Mouse (Mus musculus) heart, postnatal 0 days (tissue): ENCODE measurements around the gene Traf3ip3. TPM values are rescaled to one million over a fixed set of nuclear protein-coding genes. Genes with fewer than 3 reads are reported as not detected.

Experiments used
- ATAC-seq: fragments of 200-750 bp; cut with Nextera tagmentation; 2 replicates; pipeline ENCODE4 v1.8.0; 2017; ENCODE audit warnings: low read depth, moderate number of reproducible peaks, moderate library complexity; ENCODE audit not compliant: insufficient read depth
- DNase-seq: peaks from one replicate; pipeline ENCODE4 v3.0.0-alpha.2; 2016; ENCODE audit warnings: low spot score
- H3K27ac ChIP-seq: fragments of 300-500 bp; sonication (generic); 2 replicates; pipeline ENCODE4 v1.5.1; 2014; ENCODE audit warnings: low read depth, mild to moderate bottlenecking
- H3K27me3 ChIP-seq: fragments of 300-500 bp; sonication (generic); 2 replicates; pipeline ENCODE4 v1.6.1; 2014; ENCODE audit warnings: low read length, mixed read lengths; ENCODE audit not compliant: control insufficient read depth, insufficient read depth
- H3K36me3 ChIP-seq: fragments of 300-500 bp; sonication (generic); replicated peaks from 2 replicates; pipeline ENCODE4 v1.6.1; 2014; ENCODE audit warnings: low read length, mixed read lengths; ENCODE audit not compliant: control insufficient read depth, insufficient read depth
- H3K4me1 ChIP-seq: fragments of 300-500 bp; sonication (generic); 2 replicates; pipeline ENCODE4 v1.6.1; 2014; ENCODE audit warnings: antibody characterized with exemption; ENCODE audit not compliant: control insufficient read depth, insufficient read depth
- H3K4me2 ChIP-seq: fragments of 300-500 bp; sonication (generic); 2 replicates; pipeline ENCODE4 v1.6.1; 2014; ENCODE audit warnings: low read depth, mild to moderate bottlenecking, low read length, moderate library complexity
- H3K4me3 ChIP-seq: fragments of 300-500 bp; sonication (generic); 2 replicates; pipeline ENCODE4 v1.5.1; 2014; ENCODE audit warnings: low read depth, low read length
- H3K9ac ChIP-seq: fragments of 300-500 bp; sonication (generic); replicated peaks from 2 replicates; pipeline ENCODE4 v1.6.1; 2014; ENCODE audit warnings: low read depth, low read length, mixed read lengths
- H3K9me3 ChIP-seq: fragments of 300-500 bp; sonication (generic); replicated peaks from 2 replicates; pipeline ENCODE4 v1.6.1; 2016; ENCODE audit warnings: low read length; ENCODE audit not compliant: control insufficient read depth
- CTCF ChIP-seq: IDR thresholded peaks from 2 replicates; pipeline ENCODE4 v1.5.1; 2016; ENCODE audit warnings: antibody characterized with exemption, control low read depth, low read depth
- EP300 ChIP-seq: IDR thresholded peaks from 2 replicates; pipeline ENCODE4 v1.6.1; 2016; ENCODE audit warnings: antibody characterized with exemption, low read depth
- WGBS: fragments of 180-500 bp; shearing (Covaris S2); extraction: QIAGEN DNeasy Blood & Tissue Kit; methylation state at CpG from one replicate; pipeline ENCODE4 v1.1.7; 2014; 5-methylcytosine and 5-hydroxymethylcytosine counted together
- polyA plus RNA-seq: library from polyadenylated mRNA; unstranded; fragments of >200 nt; fragmentation: Nextera tagmentation; extraction: Ambion mirVana; gene quantifications from 2 replicates; pipeline ENCODE4 v1.2.1, GENCODE M21; 2015
- total RNA-seq: library from RNA; depleted of rRNA; stranded (reverse); fragments of >200 nt; gene quantifications from 2 replicates; pipeline ENCODE4 v1.2.3, GENCODE M21; 2014; ENCODE audit warnings: low replicate concordance

The Traf3ip3 gene
- total and polyA plus RNA-seq, 2 experiments from 2014 or later, result 0.61 to 0.79 TPM

- no peak overlapping the region for H3K4me3 ChIP-seq
- no peaks in the 10 kb centered on the region for H3K27me3 ChIP-seq
- no peak overlapping the region for H3K4me2 ChIP-seq
- H3K27ac ChIP-seq, result no peak overlapping the region
- TF ChIP-seq EP300 (no peak), CTCF (no peak)
- no peaks in the 10 kb centered on the region for H3K9me3 ChIP-seq
- H3K36me3 ChIP-seq, result no peaks in the 10 kb centered on the region
- no peak for ATAC-seq
- 77% methylated on average over 8 of the region's 8 CpGs for WGBS
- no peaks in the 10 kb centered on the region for H3K4me1 ChIP-seq
- no peak for DNase-seq
- H3K9ac ChIP-seq, result no peak overlapping the region
These were observed 58.9 kb downstream of the Traf3ip3 start for GRCm38 (mm10) chr1:193142517-193143062.

GRCm38 (mm10) chr1:193141118-193141517 lies 60.4 kb downstream of the Traf3ip3 start:
- TF ChIP-seq CTCF, result no peak
- no peak for TF ChIP-seq EP300
- H3K9ac ChIP-seq, result no peak overlapping the region
- no peak overlapping the region for H3K27ac ChIP-seq
- 60% methylated on average over 7 of the region's 7 CpGs for WGBS
- no peaks in the 10 kb centered on the region for H3K9me3 ChIP-seq
- no peaks in the 10 kb centered on the region for H3K27me3 ChIP-seq
- no peaks in the 10 kb centered on the region for H3K4me1 ChIP-seq
- no peak for ATAC-seq
- H3K36me3 ChIP-seq, result no peaks in the 10 kb centered on the region
- H3K4me2 ChIP-seq, result no peak overlapping the region
- no peak for DNase-seq
- H3K4me3 ChIP-seq, result no peak overlapping the region

- H3K4me2 ChIP-seq, result no peak overlapping the region
- no peaks in the 10 kb centered on the region for H3K27me3 ChIP-seq
- 31% methylated on average over 3 of the region's 3 CpGs for WGBS
- DNase-seq (no peak), ATAC-seq (no peak)
- no peak overlapping the region for H3K27ac ChIP-seq
- no peak overlapping the region for H3K9ac ChIP-seq
- TF ChIP-seq EP300, result no peak
- no peak for TF ChIP-seq CTCF
- no peaks in the 10 kb centered on the region for H3K4me1 ChIP-seq
- H3K36me3 ChIP-seq, result no peaks in the 10 kb centered on the region
- no peak overlapping the region for H3K4me3 ChIP-seq
- H3K9me3 ChIP-seq, result no peaks in the 10 kb centered on the region
These were observed 62.8 kb downstream of the Traf3ip3 start for GRCm38 (mm10) chr1:193138669-193139068.

GRCm38 (mm10) chr1:193138087-193138486 lies 63.4 kb downstream of the Traf3ip3 start:
- H3K36me3 ChIP-seq, result no peaks in the 10 kb centered on the region
- no peak overlapping the region for H3K27ac ChIP-seq
- H3K4me2 ChIP-seq, result no peak overlapping the region
- no peaks in the 10 kb centered on the region for H3K9me3 ChIP-seq
- no peak for DNase-seq
- no peak overlapping the region for H3K9ac ChIP-seq
- H3K27me3 ChIP-seq, result no peaks in the 10 kb centered on the region
- no peak overlapping the region for H3K4me3 ChIP-seq
- WGBS, result 38% methylated on average over 7 of the region's 7 CpGs
- no peaks in the 10 kb centered on the region for H3K4me1 ChIP-seq
- TF ChIP-seq EP300, result no peak
- TF ChIP-seq CTCF, result no peak
- ATAC-seq, result no peak

GRCm38 (mm10) chr1:193133726-193134125 lies 67.8 kb downstream of the Traf3ip3 start:
- H3K9ac ChIP-seq, result no peak overlapping the region
- WGBS, result 74% methylated on average over 1 of the region's 1 CpGs
- H3K4me1 ChIP-seq, result no peaks in the 10 kb centered on the region; the same call in 1 of the 2 replicates
- no peaks in the 10 kb centered on the region for H3K36me3 ChIP-seq
- no peak overlapping the region for H3K4me2 ChIP-seq
- no peak for TF ChIP-seq EP300
- TF ChIP-seq CTCF, result no peak
- no peaks in the 10 kb centered on the region for H3K9me3 ChIP-seq
- no peak for DNase-seq
- ATAC-seq, result no peak
- H3K4me3 ChIP-seq, result no peak overlapping the region
- H3K27me3 ChIP-seq, result no peaks in the 10 kb centered on the region
- no peak overlapping the region for H3K27ac ChIP-seq

GRCm38 (mm10) chr1:193132385-193132784 lies 69.1 kb downstream of the Traf3ip3 start:
- H3K4me2 ChIP-seq, result no peak overlapping the region
- ATAC-seq (no peak), DNase-seq (no peak)
- no peaks in the 10 kb centered on the region for H3K9me3 ChIP-seq
- H3K4me3 ChIP-seq, result no peak overlapping the region
- TF ChIP-seq EP300, result no peak
- no peak for TF ChIP-seq CTCF
- peaks cover 8% of the 10 kb centered on the region for H3K36me3 ChIP-seq
- H3K9ac ChIP-seq, result no peak overlapping the region
- no peaks in the 10 kb centered on the region; the same call in 1 of the 2 replicates for H3K4me1 ChIP-seq
- H3K27me3 ChIP-seq, result no peaks in the 10 kb centered on the region
- no peak overlapping the region for H3K27ac ChIP-seq
